Mouse (Mus musculus): ENCODE measurements around the gene Nedd9.

- no peak for TF ChIP-seq CTCF (IDR thresholded peaks at IDR 0.05; ENCODE audit: low read depth)
- TF ChIP-seq EP300 (IDR thresholded peaks at IDR 0.05; ENCODE audit: low read depth), result no peak
Measured at GRCm38 (mm10) chr13:41504997-41505396, 17.8 kb upstream of the Nedd9 start.

Measured in heart, postnatal 0 days (tissue).